Mouse (Mus musculus) megakaryocyte, embryonic 14.5 days (primary cell): ENCODE results near the gene Gm7682. TPM values are rescaled to one million over a fixed set of nuclear protein-coding genes. Genes with fewer than 3 reads are reported as not detected.
"Not testable (repeated sequence)": the region's sequence is repeated elsewhere in the genome, so short reads cannot be mapped to it uniquely, and the experiment has no call there.

ENCODE experiments used
- H3K27me3 ChIP-seq: replicated peaks from 2 replicates; pipeline ENCODE3; 2012; ENCODE audit warnings: inconsistent platforms
- H3K36me3 ChIP-seq: replicated peaks from 2 replicates; pipeline ENCODE3; 2012; ENCODE audit warnings: low read length, inconsistent platforms, mixed read lengths
- H3K4me1 ChIP-seq: 2 replicates; pipeline ENCODE4 v1.6.1; 2012; ENCODE audit warnings: inconsistent platforms
- H3K4me3 ChIP-seq: replicated peaks from 2 replicates; pipeline ENCODE3; 2012; ENCODE audit warnings: moderate library complexity, mild to moderate bottlenecking, inconsistent platforms
- H3K9me3 ChIP-seq: 2 replicates; pipeline ENCODE4 v1.6.1; 2012; ENCODE audit warnings: inconsistent platforms
- polyA plus RNA-seq: library from polyadenylated mRNA; stranded (reverse); fragments of >175 nt; gene quantifications from 2 replicates; pipeline ENCODE4 v1.2.3, GENCODE M21; 2012; ENCODE audit warnings: low replicate concordance; ENCODE audit not compliant: insufficient read depth

Gm7682 gene
- not detected in 2 replicates for polyA plus RNA-seq

DNA sequence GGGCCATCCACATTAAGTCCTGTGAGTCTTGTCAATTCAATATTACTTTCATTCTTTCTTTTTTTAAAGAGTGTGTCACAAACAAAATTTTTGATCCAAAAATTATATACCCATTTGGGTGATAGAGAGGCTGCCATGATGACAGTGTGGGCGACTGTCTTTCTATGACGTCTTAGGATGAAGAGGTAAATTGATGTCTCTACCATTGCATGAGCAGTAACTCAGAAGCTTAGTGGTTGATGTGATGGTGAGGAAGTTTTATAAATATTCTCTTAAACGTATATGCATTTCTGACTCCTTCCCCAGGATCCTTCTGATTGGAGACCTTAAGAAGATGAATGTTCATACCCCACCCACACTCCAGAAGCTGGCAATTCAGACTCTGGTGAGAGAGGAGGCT, at the start of gene Gm7682:
Gene Gm7682 (plus strand): TSS at position 301 of the 400 bp plus-strand sequence.
- not testable (repeated sequence) for H3K27me3 ChIP-seq, H3K36me3 ChIP-seq, H3K4me1 ChIP-seq, H3K9me3 ChIP-seq, H3K4me3 ChIP-seq

Other genes starting within 250 kb of the Gm7682 start
- not detected in 2 replicates for gene Gm3106, start 227.8 kb upstream of the Gm7682 start, polyA plus RNA-seq
- not detected in 2 replicates for gene A430089I19Rik, start 139.0 kb upstream of the Gm7682 start, polyA plus RNA-seq
- gene Gm6502, start 131.3 kb upstream of the Gm7682 start, polyA plus RNA-seq = not detected in 2 replicates
- not detected in 2 replicates for gene AA792892, start 106.0 kb upstream of the Gm7682 start, polyA plus RNA-seq
- gene Gm3139, start 80.5 kb downstream of the Gm7682 start, polyA plus RNA-seq = not detected in 2 replicates
- gene Gm3147, start 170.6 kb downstream of the Gm7682 start, polyA plus RNA-seq = not detected in 2 replicates
- not detected in 2 replicates for gene Gm6509, start 178.2 kb downstream of the Gm7682 start, polyA plus RNA-seq
- not detected in 2 replicates for gene Gm6205, start 202.6 kb downstream of the Gm7682 start, polyA plus RNA-seq